8 mouse cellular contexts compared by ENCODE assay signal in genomic region chr4:152177537-152178343, GRCm38 (mm10). TPM values are rescaled to one million over a fixed set of nuclear protein-coding genes. Genes with fewer than 3 reads are reported as not detected.
A peak's percentile ranks its signal among the peaks of the same experiment; 100 is the strongest.
DNase-seq lines count a peak whose midpoint lies in the region; ATAC-seq and TF ChIP-seq lines count a peak whose summit lies in the region.

Gene Acot7 (plus strand): TSS chr4:152178134.

- WGBS in hindbrain, postnatal 0 days, result under 1% methylated on average over 66 of the region's 108 CpGs
- WGBS in macrophage (ENCODE audit: missing documents), result under 1% methylated on average over 106 of the region's 108 CpGs

- peak within 1 kb of the TSS; percentile 75 for H3K4me2 ChIP-seq in hindbrain, postnatal 0 days (ENCODE audit: low read depth, low read length)

- H3K4me3 ChIP-seq in cortical plate, adult 2 months (ENCODE audit: insufficient read depth, low read length), result peak within 1 kb of the TSS; percentile 80
- peak within 1 kb of the TSS; percentile 52 for H3K4me3 ChIP-seq in hindbrain, postnatal 0 days (ENCODE audit: low read length)
- H3K4me3 ChIP-seq in left cerebral cortex, adult 2 months, result peak within 1 kb of the TSS; percentile 78
- peak within 1 kb of the TSS; percentile 57 for H3K4me3 ChIP-seq in macrophage (ENCODE audit: inconsistent target)

- 0 out of 2 replicates have a peak, but pooled peaks cover 2% of the 10 kb centered on the region for H3K27me3 ChIP-seq in hindbrain, postnatal 0 days (ENCODE audit: insufficient read depth, low read length)

- TF ChIP-seq POLR2A in cortical plate, adult 2 months (IDR thresholded peaks at IDR 0.05; ENCODE audit: extremely low read depth, insufficient read depth, low read length), result peak; percentile 78; the same call in 1 of the 2 replicates

- H3K36me3 ChIP-seq in hindbrain, postnatal 0 days (ENCODE audit: insufficient read depth, low read length), result no peaks in the 10 kb centered on the region
- H3K36me3 ChIP-seq in macrophage (ENCODE audit: inconsistent target), result no peaks in the 10 kb centered on the region

- peaks cover 4% of the 10 kb centered on the region; the same call in 1 of the 2 replicates for H3K4me1 ChIP-seq in cortical plate, adult 2 months (ENCODE audit: control insufficient read depth, insufficient read depth, low read length)
- peaks cover 13% of the 10 kb centered on the region for H3K4me1 ChIP-seq in hindbrain, postnatal 0 days (ENCODE audit: insufficient read depth, low read length)

- DNase-seq in adipocyte (ENCODE audit: low spot score), result peak; percentile 84
- DNase-seq in gastrocnemius, adult 8-10 months (ENCODE audit: low spot score in 2 of 2), result peak; percentile 81 to 87
- DNase-seq in hindbrain, postnatal 0 days (ENCODE audit: low spot score), result peak; percentile 97
- DNase-seq in left cerebral cortex, adult 2 months (ENCODE audit: extremely low spot score in 1 of 2, low spot score in 2 of 2), result peak; percentile 93 to 94
- DNase-seq in retina, postnatal 7 days (ENCODE audit: low read depth, low spot score), result peak; percentile 93
- peak; percentile 83 to 85 for DNase-seq in urinary bladder, adult 18-20 months (ENCODE audit: low spot score in 2 of 2)

- peaks cover 43% of the 10 kb centered on the region for H3K79me2 ChIP-seq in macrophage (ENCODE audit: inconsistent target)

- peak within 1 kb of the TSS; percentile 67 for H3K9ac ChIP-seq in hindbrain, postnatal 0 days (replicated peaks; ENCODE audit: low read length)

- ATAC-seq in hindbrain, postnatal 0 days, result peak; percentile 97

- H3K9me3 ChIP-seq in hindbrain, postnatal 0 days (ENCODE audit: low read length), result no peaks in the 10 kb centered on the region

- TF ChIP-seq CTCF in cortical plate, adult 2 months (IDR thresholded peaks at IDR 0.05; ENCODE audit: extremely low read depth, insufficient read depth, low read length), result no peak
- TF ChIP-seq CTCF in hindbrain, postnatal 0 days (IDR thresholded peaks at IDR 0.05; ENCODE audit: low read depth), result no peak
- TF ChIP-seq CTCF in left cerebral cortex, adult 2 months (IDR thresholded peaks at IDR 0.05), result no peak

- H3K27ac ChIP-seq in cortical plate, adult 2 months (ENCODE audit: insufficient read depth, low read length), result peak within 1 kb of the TSS; percentile 85
- peak within 1 kb of the TSS; percentile 89 for H3K27ac ChIP-seq in hindbrain, postnatal 0 days
- H3K27ac ChIP-seq in left cerebral cortex, adult 2 months, result peak within 1 kb of the TSS; percentile 96
- H3K27ac ChIP-seq in macrophage, result peak within 1 kb of the TSS; percentile 32

- intact Hi-C loops in left cerebral cortex, adult 2 months (cut with DNase I), result loop anchor here (2.0 kb wide), 1 partner anchor 35 kb away; no protein-coding TSS in a partner anchor

RNA-seq across cellular contexts. Expression of gene Acot7, which starts in this region (rescaled TPM):
- polyA plus RNA-seq in cortical plate, adult 2 months (2012; rRNA removed), result 333 and 334 TPM in 2 replicates
- total RNA-seq in gastrocnemius, adult 8-10 months (2022), result 10 to 100 TPM; 13.8 to 15.9 (median 15.1) TPM
- total RNA-seq in hindbrain, postnatal 0 days (2014; rRNA removed), result 249 and 259 TPM in 2 replicates
- 455 and 488 TPM in 2 replicates for polyA plus RNA-seq in hindbrain, postnatal 0 days (2015; fragmentation: Nextera tagmentation; extraction: Ambion mirVana)
- 100 to 1,000 TPM; 300 to 307 TPM for total RNA-seq in left cerebral cortex, adult 2 months (2021)
- 10 to 100 TPM in 14 of 26 experiments, 1 to 10 TPM in 12; 2.1 to 42.1 (median 11.4) TPM for total RNA-seq in macrophage (2018; cell fraction: chromatin; rRNA removed)
- total RNA-seq in macrophage (2018; cell fraction: cytosol; rRNA removed), result 10 to 100 TPM; 12.8 to 47.7 (median 23.1) TPM
- total RNA-seq in macrophage (2018; cell fraction: nucleus; rRNA removed), result 10 to 100 TPM in 14 of 26 experiments, 1 to 10 TPM in 12; 3.1 to 46.7 (median 10.3) TPM
- polyA plus RNA-seq in macrophage (2018), result 18.0 to 35.3 TPM (median 23.7 TPM) in 3 replicates

Comparison
In these comparisons a context has a peak if more than half of its experiments do, and no peak if none do; other contexts are left out.
1. Peak in every context shown above with its lines: DNase-seq, ATAC-seq, H3K4me3 ChIP-seq and H3K27ac ChIP-seq.
2. RNA of gene Acot7 (total RNA-seq): 300 to 307 TPM in left cerebral cortex, adult 2 months and 249 to 259 TPM in hindbrain, postnatal 0 days; 13.8 to 15.9 TPM in gastrocnemius, adult 8-10 months; every median in the first group is over 10 times any median in the second.
3. H3K27ac ChIP-seq: peak in every context shown above with its lines; median percentile 96 in left cerebral cortex, adult 2 months; 89 in hindbrain, postnatal 0 days; 85 in cortical plate, adult 2 months; 32 in macrophage.